Mouse (Mus musculus) embryonic facial prominence, embryonic 11.5 days (tissue): ENCODE results near the gene Macrod2. TPM values are rescaled to one million over a fixed set of nuclear protein-coding genes. Genes with fewer than 3 reads are reported as not detected.

ENCODE experiments used
- ATAC-seq: fragments of 200-750 bp; cut with Nextera tagmentation; replicated peaks from 2 replicates; pipeline ENCODE4 v1.8.0; 2017; ENCODE audit warnings: low read depth; ENCODE audit not compliant: insufficient number of reproducible peaks, low FRiP score, low TSS enrichment
- DNase-seq: peaks from one replicate; pipeline ENCODE4 v3.0.0-alpha.2; 2015; ENCODE audit warnings: low spot score
- H3K27ac ChIP-seq: fragments of 300-500 bp; sonication (generic); replicated peaks from 2 replicates; pipeline ENCODE4 v1.5.1; 2014; ENCODE audit warnings: mild to moderate bottlenecking, low read depth, low read length, control low read depth
- H3K27me3 ChIP-seq: fragments of 300-500 bp; sonication (generic); 2 replicates; pipeline ENCODE4 v1.6.1; 2014; ENCODE audit warnings: mild to moderate bottlenecking, low read length, moderate library complexity, mixed read lengths; ENCODE audit not compliant: control insufficient read depth, insufficient read depth
- H3K36me3 ChIP-seq: fragments of 300-500 bp; sonication (generic); replicated peaks from 2 replicates; pipeline ENCODE4 v1.6.1; 2014; ENCODE audit warnings: low read depth, mild to moderate bottlenecking, low read length, moderate library complexity, mixed read lengths; ENCODE audit not compliant: control insufficient read depth, insufficient read depth
- H3K4me1 ChIP-seq: fragments of 300-500 bp; sonication (generic); 2 replicates; pipeline ENCODE4 v1.6.1; 2014; ENCODE audit warnings: low read length, mixed read lengths; ENCODE audit not compliant: control insufficient read depth, insufficient read depth
- H3K4me2 ChIP-seq: fragments of 300-500 bp; sonication (generic); 2 replicates; pipeline ENCODE4 v1.6.1; 2014; ENCODE audit warnings: low read depth, mild to moderate bottlenecking, control low read depth, low read length, moderate library complexity
- H3K4me3 ChIP-seq: fragments of 300-500 bp; sonication (generic); 2 replicates; pipeline ENCODE4 v1.5.1; 2014; ENCODE audit warnings: low read depth, low read length, control low read depth
- H3K9ac ChIP-seq: fragments of 300-500 bp; sonication (generic); replicated peaks from 2 replicates; pipeline ENCODE4 v1.6.1; 2014; ENCODE audit warnings: mild to moderate bottlenecking, control low read depth, low read length
- H3K9me3 ChIP-seq: fragments of 300-500 bp; sonication (generic); replicated peaks from 2 replicates; pipeline ENCODE4 v1.6.1; 2016; ENCODE audit warnings: mild to moderate bottlenecking, low read length, inconsistent platforms, mixed read lengths; ENCODE audit not compliant: control insufficient read depth
- WGBS: fragments of 180-500 bp; shearing (Covaris S2); extraction: QIAGEN DNeasy Blood & Tissue Kit; methylation state at CpG from one replicate; pipeline ENCODE4 v1.1.7; 2014; 5-methylcytosine and 5-hydroxymethylcytosine counted together
- polyA plus RNA-seq: library from polyadenylated mRNA; unstranded; fragments of >200 nt; fragmentation: Nextera tagmentation; extraction: Ambion mirVana; gene quantifications from 2 replicates; pipeline ENCODE4 v1.2.1, GENCODE M21; 2014

Macrod2 gene
- polyA plus RNA-seq, 1 experiment from 2014 or later = 33.8 TPM

- Histone ChIP-seq H3K36me3 (no peaks in the 10 kb centered on the region), H3K9me3 (no peaks in the 10 kb centered on the region), H3K27me3 (no peaks in the 10 kb centered on the region), H3K9ac (no peak overlapping the region), H3K27ac (no peak overlapping the region), H3K4me3 (no peak overlapping the region), H3K4me1 (no peaks in the 10 kb centered on the region), H3K4me2 (no peak overlapping the region)
- DNase-seq (no peak), ATAC-seq (no peak)
- WGBS = 79% methylated on average over 2 of the region's 2 CpGs
Measured at GRCm38 (mm10) chr2:142186922-142187321, 1791.8 kb downstream of the Macrod2 start.

GRCm38 (mm10) chr2:142187428-142187827 is 1792.3 kb downstream of the Macrod2 start:
- H3K27me3 ChIP-seq = no peaks in the 10 kb centered on the region
- H3K9ac ChIP-seq = no peak overlapping the region
- 59% methylated on average over 5 of the region's 5 CpGs for WGBS
- no peak overlapping the region for H3K4me3 ChIP-seq
- H3K27ac ChIP-seq = no peak overlapping the region
- DNase-seq (peak; percentile 26), ATAC-seq (0 out of 2 replicates have a peak, but pooled peaks have one; percentile 48)
- no peaks in the 10 kb centered on the region for H3K4me1 ChIP-seq
- no peaks in the 10 kb centered on the region for H3K9me3 ChIP-seq
- H3K4me2 ChIP-seq = no peak overlapping the region
- no peaks in the 10 kb centered on the region for H3K36me3 ChIP-seq

GRCm38 (mm10) chr2:142217371-142217770 is 1822.3 kb downstream of the Macrod2 start:
- 91% methylated on average over 1 of the region's 1 CpGs for WGBS
- DNase-seq (no peak), ATAC-seq (no peak)
- Histone ChIP-seq H3K4me2 (no peak overlapping the region), H3K36me3 (no peaks in the 10 kb centered on the region), H3K4me3 (no peak overlapping the region), H3K9ac (no peak overlapping the region), H3K27me3 (no peaks in the 10 kb centered on the region), H3K4me1 (no peaks in the 10 kb centered on the region), H3K9me3 (no peaks in the 10 kb centered on the region), H3K27ac (no peak overlapping the region)

GRCm38 (mm10) chr2:142222137-142222921 is 1827.2 kb downstream of the Macrod2 start:
- no peaks in the 10 kb centered on the region for H3K36me3 ChIP-seq
- H3K4me1 ChIP-seq = no peaks in the 10 kb centered on the region
- WGBS = 78% methylated on average over 8 of the region's 8 CpGs
- no peaks in the 10 kb centered on the region for H3K27me3 ChIP-seq
- H3K4me2 ChIP-seq = no peak overlapping the region
- H3K9ac ChIP-seq = no peak overlapping the region
- DNase-seq (no peak), ATAC-seq (no peak)
- no peaks in the 10 kb centered on the region for H3K9me3 ChIP-seq
- H3K4me3 ChIP-seq = no peak overlapping the region
- no peak overlapping the region for H3K27ac ChIP-seq

- DNase-seq = no peak
- ATAC-seq = no peak
- Histone ChIP-seq H3K9me3 (no peaks in the 10 kb centered on the region), H3K4me2 (no peak overlapping the region), H3K36me3 (no peaks in the 10 kb centered on the region), H3K4me1 (no peaks in the 10 kb centered on the region), H3K9ac (no peak overlapping the region), H3K27ac (no peak overlapping the region), H3K4me3 (no peak overlapping the region), H3K27me3 (no peaks in the 10 kb centered on the region)
- WGBS = 76% methylated on average over 5 of the region's 5 CpGs
Measured at GRCm38 (mm10) chr2:142222926-142223325, 1827.8 kb downstream of the Macrod2 start.

- H3K9ac ChIP-seq = no peak overlapping the region
- DNase-seq = no peak
- H3K4me1 ChIP-seq = no peaks in the 10 kb centered on the region
- WGBS = 89% methylated on average over 4 of the region's 4 CpGs
- no peaks in the 10 kb centered on the region for H3K9me3 ChIP-seq
- H3K4me3 ChIP-seq = no peak overlapping the region
- no peaks in the 10 kb centered on the region for H3K36me3 ChIP-seq
- H3K27me3 ChIP-seq = no peaks in the 10 kb centered on the region
- no peak overlapping the region for H3K27ac ChIP-seq
- ATAC-seq = no peak
- no peak overlapping the region for H3K4me2 ChIP-seq
Measured at GRCm38 (mm10) chr2:142230985-142231549, 1836.0 kb downstream of the Macrod2 start.

- no peak overlapping the region for H3K27ac ChIP-seq
- no peaks in the 10 kb centered on the region for H3K9me3 ChIP-seq
- no peak overlapping the region for H3K4me3 ChIP-seq
- no peak overlapping the region for H3K9ac ChIP-seq
- H3K4me2 ChIP-seq = no peak overlapping the region
- H3K4me1 ChIP-seq = no peaks in the 10 kb centered on the region
- 43% methylated on average over 9 of the region's 9 CpGs for WGBS
- no peaks in the 10 kb centered on the region for H3K27me3 ChIP-seq
- DNase-seq (peak; percentile 73), ATAC-seq (no peak)
- no peaks in the 10 kb centered on the region for H3K36me3 ChIP-seq
Measured at GRCm38 (mm10) chr2:142232828-142233227, 1837.7 kb downstream of the Macrod2 start.

GRCm38 (mm10) chr2:142243483-142243882 is 1848.4 kb downstream of the Macrod2 start:
- H3K27me3 ChIP-seq = no peaks in the 10 kb centered on the region
- WGBS = 90% methylated on average over 4 of the region's 4 CpGs

More at GRCm38 (mm10) chr2:142243483-142243882, 1848.4 kb downstream of the Macrod2 start:
- ATAC-seq (no peak), DNase-seq (no peak)
- no peak overlapping the region for H3K27ac ChIP-seq
- no peak overlapping the region for H3K4me2 ChIP-seq
- no peaks in the 10 kb centered on the region for H3K36me3 ChIP-seq
- H3K9me3 ChIP-seq = no peaks in the 10 kb centered on the region
- no peak overlapping the region for H3K4me3 ChIP-seq
- H3K4me1 ChIP-seq = no peaks in the 10 kb centered on the region
- no peak overlapping the region for H3K9ac ChIP-seq
